Mouse (Mus musculus): Measurements from ENCODE around the gene Ubc.
A peak's percentile ranks its signal among the peaks of the same experiment; 100 is the strongest.
"Not testable (repeated sequence)": the region's sequence is repeated elsewhere in the genome, so short reads cannot be mapped to it uniquely, and the experiment has no call there.

The Ubc gene

GRCm38 (mm10) chr5:125404536-125404902 is 14.5 kb upstream of the Ubc start:
- peak in 1 of 2 experiments; percentile 19 for DNase-seq (ENCODE audit: low spot score in 2 of 2)

- peak in 1 of 2 experiments; percentile 76 for DNase-seq (ENCODE audit: low spot score in 2 of 2)
Observed at GRCm38 (mm10) chr5:125403481-125404465, 13.8 kb upstream of the Ubc start.

GRCm38 (mm10) chr5:125402991-125403390 is 13.0 kb upstream of the Ubc start:
- DNase-seq (ENCODE audit: low spot score in 2 of 2): no peak

GRCm38 (mm10) chr5:125402476-125402875 is 12.5 kb upstream of the Ubc start:
- DNase-seq (ENCODE audit: low spot score in 2 of 2): no peak

- DNase-seq (ENCODE audit: low spot score in 2 of 2): no peak
Observed at GRCm38 (mm10) chr5:125400903-125401302, 10.9 kb upstream of the Ubc start.

GRCm38 (mm10) chr5:125395008-125395407 is 5.0 kb upstream of the Ubc start:
- no peak for DNase-seq (ENCODE audit: low spot score in 2 of 2)

- peak in 1 of 2 experiments; percentile 61 for DNase-seq (ENCODE audit: low spot score in 2 of 2)
Observed at GRCm38 (mm10) chr5:125393622-125394603, 3.9 kb upstream of the Ubc start.

- peak; percentile 94 to 95 for DNase-seq (ENCODE audit: low spot score in 2 of 2)
Observed at GRCm38 (mm10) chr5:125392977-125393621, 3.1 kb upstream of the Ubc start.

- DNase-seq (ENCODE audit: low spot score in 2 of 2): no peak
Observed at GRCm38 (mm10) chr5:125392618-125392976, 2.6 kb upstream of the Ubc start.

- not testable (repeated sequence) for DNase-seq (ENCODE audit: low spot score in 2 of 2)
Observed at GRCm38 (mm10) chr5:125392176-125392575, 2.2 kb upstream of the Ubc start.

- peak in 1 of 2 experiments; percentile 25 for DNase-seq (ENCODE audit: low spot score in 2 of 2)
Observed at GRCm38 (mm10) chr5:125391609-125392008, 1.6 kb upstream of the Ubc start.

- DNase-seq (ENCODE audit: low spot score in 2 of 2): no peak
Observed at GRCm38 (mm10) chr5:125390906-125391477, 990 bp upstream of the Ubc start.

- peak; percentile 58 to 77 for DNase-seq (ENCODE audit: low spot score in 2 of 2)
Observed at GRCm38 (mm10) chr5:125389131-125389578, 847 bp downstream of the Ubc start, which contains the start of gene Gm10382. Gene Gm10382, plus strand, starts transcription at chr5:125389322.

- DNase-seq (ENCODE audit: low spot score in 2 of 2): no peak
Observed at GRCm38 (mm10) chr5:125388358-125389092, 1.5 kb downstream of the Ubc start.

GRCm38 (mm10) chr5:125387295-125387694 is 2.7 kb downstream of the Ubc start:
- not testable (repeated sequence) for DNase-seq (ENCODE audit: low spot score in 2 of 2)

GRCm38 (mm10) chr5:125385215-125385940 is 4.6 kb downstream of the Ubc start:
- DNase-seq (ENCODE audit: low spot score in 2 of 2): no peak

GRCm38 (mm10) chr5:125384512-125385214 is 5.3 kb downstream of the Ubc start:
- no peak for DNase-seq (ENCODE audit: low spot score in 2 of 2)

- no peak for DNase-seq (ENCODE audit: low spot score in 2 of 2)
Observed at GRCm38 (mm10) chr5:125383637-125384420, 6.2 kb downstream of the Ubc start.
